Mouse (Mus musculus): ENCODE results near the gene Ms4a4a. TPM values are rescaled to one million over a fixed set of nuclear protein-coding genes. Genes with fewer than 3 reads are reported as not detected.
"Not testable (repeated sequence)": the region's sequence is repeated elsewhere in the genome, so short reads cannot be mapped to it uniquely, and the experiment has no call there.

The Ms4a4a gene
- polyA plus RNA-seq, 1 experiment from 2014 or later: 8.1 TPM

DNA sequence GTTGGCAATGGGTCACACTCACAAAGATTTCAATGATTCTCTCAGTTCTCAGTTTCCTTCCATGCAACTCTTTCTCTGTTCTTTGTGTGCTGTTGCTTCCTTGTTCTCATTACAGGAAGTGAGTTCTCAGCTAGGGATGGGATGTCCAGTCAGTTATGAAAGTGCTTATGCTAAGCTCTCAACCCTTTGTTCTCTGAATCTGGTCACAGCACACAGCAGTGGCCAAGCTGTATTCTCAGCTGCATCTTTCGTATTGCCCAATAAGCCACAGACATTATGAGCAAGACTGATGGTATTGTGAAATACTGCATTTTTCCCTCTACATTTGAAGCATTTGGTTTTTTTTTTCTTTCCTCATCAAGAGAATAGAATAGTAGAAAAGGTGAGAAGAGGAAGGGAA is 55.9 kb downstream of the Ms4a4a start:
- DNase-seq (ENCODE audit: low spot score): not testable (repeated sequence)

DNA sequence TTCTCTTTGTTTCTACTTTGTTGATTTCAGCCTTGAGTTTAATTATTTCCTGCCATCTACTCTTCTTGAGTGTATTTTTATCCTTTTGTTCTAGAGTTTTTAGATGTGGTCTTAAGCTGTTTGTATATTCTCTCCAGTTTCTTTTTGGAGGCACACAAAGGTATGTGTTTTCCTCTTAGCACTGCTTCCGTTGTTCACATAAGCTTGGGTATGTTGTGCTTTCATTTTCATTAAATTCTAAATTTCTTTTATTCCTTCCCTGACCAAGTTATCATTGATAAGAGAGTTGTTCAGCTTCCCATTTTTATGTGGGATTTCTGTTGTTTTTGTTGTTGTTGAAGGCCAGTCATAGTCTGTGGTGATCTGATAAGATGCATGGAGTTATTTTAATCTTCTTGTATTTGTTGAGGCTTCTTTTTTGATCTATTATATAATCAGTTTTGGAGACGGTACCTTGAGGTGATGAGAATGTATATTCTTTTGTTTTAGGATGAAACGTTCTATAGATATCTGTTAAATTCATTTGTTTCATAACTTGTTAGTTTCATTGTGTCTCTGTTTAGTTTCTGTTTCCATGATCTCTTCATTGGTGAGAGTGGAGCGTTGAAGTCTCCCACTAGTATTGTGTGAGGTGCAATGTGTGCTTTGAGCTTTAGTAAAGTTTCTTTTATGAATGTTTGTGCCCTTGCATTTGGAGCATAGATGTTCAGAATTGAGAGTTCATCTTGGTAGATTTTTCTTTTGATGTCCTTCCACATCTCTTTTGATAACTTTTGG is 59.9 kb downstream of the Ms4a4a start:
- DNase-seq (ENCODE audit: low spot score): peak; percentile 43

Other genes with a start within 250 kb of the Ms4a4a start
- not detected in 2 replicates for gene 1700017D01Rik, start 244.6 kb upstream of the Ms4a4a start, polyA plus RNA-seq (2015; fragmentation: Nextera tagmentation; extraction: Ambion mirVana)
- gene 1700025F22Rik, start 210.2 kb upstream of the Ms4a4a start, polyA plus RNA-seq (2015; fragmentation: Nextera tagmentation; extraction: Ambion mirVana): not detected in 2 replicates
- not detected in 2 replicates for gene Ms4a13, start 178.8 kb upstream of the Ms4a4a start, polyA plus RNA-seq (2015; fragmentation: Nextera tagmentation; extraction: Ambion mirVana)
- gene Ms4a12, start 143.1 kb upstream of the Ms4a4a start, polyA plus RNA-seq (2015; fragmentation: Nextera tagmentation; extraction: Ambion mirVana): not detected in 2 replicates
- gene Ms4a1, start 109.3 kb upstream of the Ms4a4a start, polyA plus RNA-seq (2015; fragmentation: Nextera tagmentation; extraction: Ambion mirVana): 0.28 and 0.29 TPM in 2 replicates
- gene Ms4a5, start 91.7 kb upstream of the Ms4a4a start, polyA plus RNA-seq (2015; fragmentation: Nextera tagmentation; extraction: Ambion mirVana): not detected in 2 replicates
- 0.09 and 0.15 TPM in 2 replicates for gene Ms4a14, start 61.1 kb upstream of the Ms4a4a start, polyA plus RNA-seq (2015; fragmentation: Nextera tagmentation; extraction: Ambion mirVana)
- 20.6 and 20.7 TPM in 2 replicates for gene Ms4a7, start 39.4 kb upstream of the Ms4a4a start, polyA plus RNA-seq (2015; fragmentation: Nextera tagmentation; extraction: Ambion mirVana)
- 2.7 and 2.9 TPM in 2 replicates for gene Ms4a4c, start 29.2 kb downstream of the Ms4a4a start, polyA plus RNA-seq (2015; fragmentation: Nextera tagmentation; extraction: Ambion mirVana)
- 63.7 and 92.1 TPM in 2 replicates for gene Ms4a4b, start 68.0 kb downstream of the Ms4a4a start, polyA plus RNA-seq (2015; fragmentation: Nextera tagmentation; extraction: Ambion mirVana)
- gene Ms4a6c, start 93.8 kb downstream of the Ms4a4a start, polyA plus RNA-seq (2015; fragmentation: Nextera tagmentation; extraction: Ambion mirVana): 8.0 and 8.2 TPM in 2 replicates
- gene Gm8369, start 110.4 kb downstream of the Ms4a4a start, polyA plus RNA-seq (2015; fragmentation: Nextera tagmentation; extraction: Ambion mirVana): 0.41 and 0.91 TPM in 2 replicates
- gene Ms4a6b, start 141.0 kb downstream of the Ms4a4a start, polyA plus RNA-seq (2015; fragmentation: Nextera tagmentation; extraction: Ambion mirVana): 38.0 and 44.1 TPM in 2 replicates
- 2.0 and 2.4 TPM in 2 replicates for gene Ms4a4d, start 161.3 kb downstream of the Ms4a4a start, polyA plus RNA-seq (2015; fragmentation: Nextera tagmentation; extraction: Ambion mirVana)
- 7.6 and 8.7 TPM in 2 replicates for gene Ms4a6d, start 229.3 kb downstream of the Ms4a4a start, polyA plus RNA-seq (2015; fragmentation: Nextera tagmentation; extraction: Ambion mirVana)
- 0.17 TPM in 1 of 2 replicates, not detected in the other for gene Ms4a2, start 248.2 kb downstream of the Ms4a4a start, polyA plus RNA-seq (2015; fragmentation: Nextera tagmentation; extraction: Ambion mirVana)